Mouse (Mus musculus) cerebellum, postnatal 10 days (tissue): ENCODE measurements around the gene Csrnp3.

Experiments used
- DNase-seq, 2 experiments: peaks; one replicate each; pipeline ENCODE4 v3.0.0; 2021; ENCODE audit warnings: mixed read lengths in 2 of 2

Gene Csrnp3

DNA sequence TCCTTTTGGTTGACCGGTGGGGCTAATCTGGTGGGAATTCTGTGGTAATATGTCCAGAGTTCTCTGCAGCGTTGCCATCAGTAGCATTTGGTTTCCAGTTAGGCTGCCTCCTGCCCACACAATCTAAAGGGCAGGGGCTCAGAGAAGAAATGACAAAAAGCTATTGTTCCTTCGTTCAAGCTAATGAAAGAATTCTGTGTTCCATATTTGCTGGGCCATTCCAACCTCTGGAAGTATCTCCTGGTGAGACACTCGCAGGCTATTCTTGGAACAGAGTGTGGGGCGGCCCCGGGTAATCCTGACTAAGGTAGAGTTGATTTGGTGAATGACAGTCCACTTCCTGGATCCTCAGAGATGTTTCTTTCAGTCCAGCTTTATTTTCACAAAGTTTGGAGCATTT lies 179.3 kb downstream of the Csrnp3 start:
- no peak for DNase-seq

- peak in 1 of 2 experiments; percentile 16 for DNase-seq
These were observed 183.2 kb downstream of the Csrnp3 start for GRCm38 (mm10) chr2:66028812-66029211.

DNA sequence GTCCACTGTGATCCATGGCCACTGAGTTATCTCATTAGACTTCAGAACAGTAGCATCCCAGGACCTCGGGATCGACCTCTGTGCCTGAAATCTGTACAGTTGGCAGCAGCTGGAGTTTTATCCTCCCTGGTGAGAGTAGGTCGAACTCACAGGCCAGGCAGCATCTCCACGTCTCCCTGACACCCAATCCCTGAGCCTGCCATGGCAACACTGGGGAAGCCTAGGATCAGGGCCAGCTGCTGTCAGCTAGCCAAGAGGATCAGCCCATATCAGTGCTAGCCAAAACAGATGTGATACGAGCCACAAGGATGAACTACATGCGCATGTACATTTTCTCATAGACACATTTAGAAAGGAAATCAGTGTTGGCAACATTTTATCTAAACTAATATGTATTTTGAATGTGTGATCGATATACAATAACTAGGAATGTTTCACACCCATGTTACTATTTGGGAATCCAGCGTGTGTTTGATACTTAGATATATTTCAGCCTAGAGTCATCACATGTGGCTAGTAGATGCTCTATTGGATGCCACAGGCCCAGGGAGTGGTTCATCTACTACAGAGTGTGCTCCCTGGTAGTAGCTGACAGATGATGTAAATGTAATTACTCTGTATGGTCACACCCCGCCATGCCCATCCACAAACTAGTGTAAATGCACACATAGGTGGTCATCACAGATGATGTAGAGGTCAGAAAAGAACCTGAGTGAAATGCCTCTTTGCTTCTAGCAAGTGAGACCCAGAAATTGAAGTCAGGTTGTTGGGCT lies 189.5 kb downstream of the Csrnp3 start:
- DNase-seq, result peak; percentile 75 to 81

DNA sequence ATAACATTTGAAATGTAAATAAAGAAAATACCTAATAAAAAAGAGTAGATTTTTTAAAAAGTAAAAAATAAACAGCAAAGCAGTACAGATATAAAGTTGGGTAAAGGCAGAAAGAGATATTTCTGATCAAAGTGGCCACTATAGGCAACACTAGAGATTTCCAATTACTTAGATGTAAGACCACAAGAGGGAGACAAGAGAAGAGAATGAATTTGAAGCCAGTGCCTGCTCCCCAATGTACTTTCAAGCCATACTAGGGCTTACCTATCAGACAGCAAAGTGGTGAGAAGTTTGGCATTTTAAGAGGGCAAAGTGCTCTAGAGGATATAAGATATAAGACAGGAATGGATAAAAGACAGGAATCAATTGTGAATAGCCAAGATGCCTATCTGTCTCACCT lies 195.0 kb downstream of the Csrnp3 start:
- DNase-seq, result no peak

DNA sequence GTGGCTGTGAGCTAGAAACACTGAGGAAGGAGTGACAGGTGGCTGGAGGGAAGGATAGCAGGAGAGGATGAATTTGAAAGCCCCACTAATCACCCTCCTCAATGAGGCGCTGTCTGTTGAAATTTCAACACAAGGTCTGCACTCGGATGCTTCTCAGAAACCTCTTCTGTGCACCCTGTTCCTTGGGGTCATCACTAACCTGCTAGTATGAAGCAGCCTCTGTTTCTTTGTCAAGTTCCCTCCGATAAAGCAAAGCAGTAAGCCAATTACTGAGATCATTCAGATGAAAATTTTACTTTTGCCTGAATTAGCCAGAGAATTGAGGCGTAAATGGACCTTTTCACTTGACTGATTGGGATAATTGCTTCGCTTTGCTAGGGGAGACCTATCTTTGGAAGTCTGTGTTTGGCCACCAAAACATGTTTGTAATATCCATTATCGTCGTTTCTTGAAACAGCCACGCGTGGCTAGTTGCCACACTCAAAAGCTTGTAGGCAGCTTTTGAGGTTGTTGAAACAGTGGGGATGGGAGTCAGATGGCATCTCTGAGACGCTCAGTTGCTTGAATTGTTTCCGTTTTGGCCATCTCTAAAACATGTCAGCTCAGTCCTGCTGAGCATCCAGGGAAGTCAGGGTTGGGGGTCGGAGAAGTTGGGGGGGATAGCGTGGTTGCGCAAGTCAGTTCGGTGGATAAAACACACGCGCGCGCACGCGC lies 195.8 kb downstream of the Csrnp3 start:
- peak; percentile 41 to 62 for DNase-seq

- DNase-seq, result peak; percentile 86 to 88
These were observed 196.4 kb downstream of the Csrnp3 start for GRCm38 (mm10) chr2:66041917-66042419.

- DNase-seq, result peak; percentile 84 to 91
These were observed 198.2 kb downstream of the Csrnp3 start for GRCm38 (mm10) chr2:66043441-66044404.

GRCm38 (mm10) chr2:66044405-66045089 lies 199.0 kb downstream of the Csrnp3 start:
- DNase-seq, result peak in 1 of 2 experiments; percentile 34

DNA sequence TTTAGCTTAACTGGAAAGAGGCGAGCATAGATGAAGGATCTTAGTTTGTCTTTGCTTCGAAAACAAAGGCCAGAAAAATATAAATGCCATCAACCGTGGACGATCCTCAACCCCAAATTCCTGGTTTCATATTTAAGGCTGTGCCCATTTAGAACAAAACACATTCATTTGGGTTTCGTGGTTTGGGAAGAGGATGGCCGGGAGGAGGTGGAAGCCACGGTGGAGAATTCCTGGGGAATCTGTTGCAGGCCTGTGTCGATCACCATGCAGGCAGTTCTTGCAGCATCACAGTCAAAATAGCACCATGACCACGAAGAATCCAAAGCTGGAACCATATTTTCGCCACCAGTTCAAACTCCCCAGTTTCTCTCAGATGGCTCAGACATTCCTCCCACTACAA lies 217.7 kb downstream of the Csrnp3 start:
- no peak for DNase-seq

- no peak for DNase-seq
These were observed 223.9 kb downstream of the Csrnp3 start for GRCm38 (mm10) chr2:66069454-66069853.

GRCm38 (mm10) chr2:66080731-66081130 lies 235.2 kb downstream of the Csrnp3 start:
- no peak for DNase-seq
